Mouse (Mus musculus) brown adipose tissue, adult 24 weeks (tissue): Measurements from ENCODE around the gene Hint2. TPM values are rescaled to one million over a fixed set of nuclear protein-coding genes. Genes with fewer than 3 reads are reported as not detected.
A peak's percentile ranks its signal among the peaks of the same experiment; 100 is the strongest.

Source experiments
- H3K27ac ChIP-seq: fragments of 200-500 bp; replicated peaks from 2 replicates; pipeline ENCODE4 v1.5.1; 2012; ENCODE audit warnings: low read depth, mild to moderate bottlenecking, low read length
- H3K4me1 ChIP-seq: fragments of 200-500 bp; 2 replicates; pipeline ENCODE4 v1.6.1; 2012; ENCODE audit warnings: low read length, mixed read lengths; ENCODE audit not compliant: control insufficient read depth, insufficient read depth, insufficient read length
- H3K4me3 ChIP-seq: fragments of 200-500 bp; 2 replicates; pipeline ENCODE4 v1.5.1; 2012; ENCODE audit warnings: low read depth, mild to moderate bottlenecking, low read length, moderate library complexity; ENCODE audit not compliant: insufficient read depth
- polyA plus RNA-seq: library from polyadenylated mRNA; stranded (reverse); fragments of >200 nt; gene quantifications from 2 replicates; pipeline ENCODE4 v1.2.4, GENCODE M21; 2012; ENCODE audit not compliant: missing spikeins, insufficient read depth, insufficient read length

The Hint2 gene
- polyA plus RNA-seq, 1 experiment = 269 TPM

GRCm38 (mm10) chr4:43673703-43674102, 17.4 kb upstream of the Hint2 start:
- H3K27ac ChIP-seq = no peak overlapping the region
- H3K4me3 ChIP-seq = no peak overlapping the region
- peaks cover 4% of the 10 kb centered on the region; the same call in 1 of the 2 replicates for H3K4me1 ChIP-seq

GRCm38 (mm10) chr4:43672070-43672469, 15.8 kb upstream of the Hint2 start:
- Histone ChIP-seq H3K4me3 (no peak overlapping the region), H3K4me1 (peaks cover 4% of the 10 kb centered on the region; the same call in 1 of the 2 replicates)

GRCm38 (mm10) chr4:43669428-43669794, 13.1 kb upstream of the Hint2 start:
- peaks cover 4% of the 10 kb centered on the region; the same call in 1 of the 2 replicates for H3K4me1 ChIP-seq
- H3K4me3 ChIP-seq = peak overlapping the region; percentile 77
- no peak overlapping the region for H3K27ac ChIP-seq

More at GRCm38 (mm10) chr4:43672070-43672469, 15.8 kb upstream of the Hint2 start:
- H3K27ac ChIP-seq = no peak overlapping the region

- H3K4me1 ChIP-seq = peaks cover 4% of the 10 kb centered on the region; the same call in 1 of the 2 replicates
- H3K27ac ChIP-seq = 0 out of 2 replicates have a peak within 1 kb of the TSS, but pooled peaks have one; percentile 10
- peak within 1 kb of the TSS; percentile 77 for H3K4me3 ChIP-seq
These were observed 12.6 kb upstream of the Hint2 start, which contains the start of the genes Tmem8b and Fam221b for GRCm38 (mm10) chr4:43668782-43669427. Tmem8b (plus strand) TSS chr4:43668971. Fam221b (minus strand) TSS chr4:43669145.

GRCm38 (mm10) chr4:43666412-43666811, 10.1 kb upstream of the Hint2 start:
- H3K4me3 ChIP-seq = no peak overlapping the region
- no peak overlapping the region for H3K27ac ChIP-seq
- H3K4me1 ChIP-seq = peaks cover 4% of the 10 kb centered on the region; the same call in 1 of the 2 replicates

- no peaks in the 10 kb centered on the region for H3K4me1 ChIP-seq
- H3K4me3 ChIP-seq = no peak overlapping the region
- 0 out of 2 replicates have a peak overlapping the region, but pooled peaks have one; percentile 2 for H3K27ac ChIP-seq
These were observed 880 bp upstream of the Hint2 start for GRCm38 (mm10) chr4:43657146-43657545.

GRCm38 (mm10) chr4:43655656-43656338, 469 bp downstream of the Hint2 start:
- Histone ChIP-seq H3K27ac (no peak overlapping the region), H3K4me3 (peak overlapping the region; percentile 77), H3K4me1 (no peaks in the 10 kb centered on the region)

GRCm38 (mm10) chr4:43653161-43654015, 2.9 kb downstream of the Hint2 start, which contains the start of gene Spag8:
Spag8 (minus strand) TSS chr4:43653594.
- Histone ChIP-seq H3K4me3 (0 out of 2 replicates have a peak within 1 kb of the TSS, but pooled peaks have one; percentile 26), H3K27ac (no peak within 1 kb of the TSS)

GRCm38 (mm10) chr4:43652726-43653125, 3.5 kb downstream of the Hint2 start:
- Histone ChIP-seq H3K27ac (no peak overlapping the region), H3K4me3 (no peak overlapping the region), H3K4me1 (no peaks in the 10 kb centered on the region)

More at GRCm38 (mm10) chr4:43653161-43654015, 2.9 kb downstream of the Hint2 start, which contains the start of gene Spag8:
- no peaks in the 10 kb centered on the region for H3K4me1 ChIP-seq

- Histone ChIP-seq H3K4me3 (no peak overlapping the region), H3K4me1 (no peaks in the 10 kb centered on the region), H3K27ac (no peak overlapping the region)
These were observed 6.5 kb downstream of the Hint2 start for GRCm38 (mm10) chr4:43649783-43650182.

- Histone ChIP-seq H3K4me1 (no peaks in the 10 kb centered on the region), H3K27ac (no peak overlapping the region), H3K4me3 (no peak overlapping the region)
These were observed 15.8 kb downstream of the Hint2 start for GRCm38 (mm10) chr4:43640491-43640890.

GRCm38 (mm10) chr4:43640076-43640475, 16.2 kb downstream of the Hint2 start:
- Histone ChIP-seq H3K27ac (no peak overlapping the region), H3K4me1 (no peaks in the 10 kb centered on the region), H3K4me3 (no peak overlapping the region)

- Histone ChIP-seq H3K4me1 (peaks cover 9% of the 10 kb centered on the region), H3K27ac (no peak overlapping the region), H3K4me3 (no peak overlapping the region)
These were observed 19.5 kb downstream of the Hint2 start for GRCm38 (mm10) chr4:43636751-43637150.

- no peak overlapping the region for H3K4me3 ChIP-seq
- H3K27ac ChIP-seq = no peak overlapping the region
- peaks cover 9% of the 10 kb centered on the region for H3K4me1 ChIP-seq
These were observed 21.5 kb downstream of the Hint2 start for GRCm38 (mm10) chr4:43634621-43635374.
